Mouse (Mus musculus): Measurements from ENCODE around the gene Strn4.

Gene Strn4

DNA sequence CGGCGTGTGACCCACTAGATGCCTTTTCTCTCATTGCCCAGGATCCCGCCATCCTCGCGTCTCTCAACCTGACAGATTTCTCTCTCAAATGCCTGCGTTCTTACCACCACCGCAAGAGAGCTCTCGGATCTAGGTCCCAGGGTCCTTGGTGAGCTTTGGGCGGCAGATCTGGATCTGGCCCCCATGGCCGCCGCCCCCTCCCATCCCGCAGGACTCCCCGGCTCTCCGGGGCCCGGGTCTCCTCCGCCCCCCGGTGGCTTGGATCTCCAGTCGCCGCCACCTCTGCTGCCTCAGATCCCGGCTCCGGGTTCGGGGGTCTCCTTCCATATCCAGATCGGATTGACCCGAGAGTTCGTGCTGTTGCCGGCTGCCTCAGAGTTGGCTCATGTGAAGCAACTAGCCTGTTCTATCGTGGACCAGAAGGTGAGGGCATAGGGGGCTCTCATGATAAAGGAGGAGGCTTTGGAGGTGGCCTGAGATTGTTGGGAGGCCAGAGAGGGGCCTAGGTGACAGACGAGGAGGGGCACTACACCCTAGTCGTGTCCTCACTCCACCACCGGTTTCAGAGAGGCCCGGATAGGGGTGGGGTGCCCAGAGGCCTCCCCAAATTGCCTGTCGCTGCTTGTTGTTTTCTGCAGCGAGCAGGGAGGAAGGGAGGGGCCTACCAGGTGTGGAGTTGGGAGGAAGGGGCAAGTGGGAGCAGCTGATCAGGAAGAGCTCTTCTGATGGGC is 27.9 kb downstream of the Strn4 start:
- DNase-seq = peak; percentile 81

GRCm38 (mm10) chr7:16844696-16845071 is 29.0 kb downstream of the Strn4 start:
- DNase-seq = no peak

- peak; percentile 79 for DNase-seq
Observed at GRCm38 (mm10) chr7:16845072-16845819, 29.6 kb downstream of the Strn4 start.

- DNase-seq = no peak
Observed at GRCm38 (mm10) chr7:16845820-16846167, 30.1 kb downstream of the Strn4 start.

DNA sequence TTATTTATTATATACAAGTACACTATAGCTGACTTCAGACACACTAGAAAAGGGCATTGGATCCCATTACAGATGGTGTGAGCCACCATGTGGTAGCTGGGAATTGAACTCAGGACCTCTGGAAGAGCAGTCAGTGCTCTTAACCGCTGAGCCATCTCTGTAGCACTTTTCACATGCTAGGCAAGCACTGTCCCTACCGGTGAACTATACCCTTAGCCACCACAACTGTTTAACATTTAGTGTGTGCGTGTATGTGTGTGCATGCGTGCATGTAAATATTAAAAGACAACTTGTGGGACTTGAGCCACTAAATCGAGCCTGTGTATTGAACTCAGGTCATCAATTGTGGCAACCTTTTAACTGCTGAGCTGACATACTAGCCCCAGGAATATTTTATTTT is 31.1 kb downstream of the Strn4 start:
- peak; percentile 6 for DNase-seq

DNA sequence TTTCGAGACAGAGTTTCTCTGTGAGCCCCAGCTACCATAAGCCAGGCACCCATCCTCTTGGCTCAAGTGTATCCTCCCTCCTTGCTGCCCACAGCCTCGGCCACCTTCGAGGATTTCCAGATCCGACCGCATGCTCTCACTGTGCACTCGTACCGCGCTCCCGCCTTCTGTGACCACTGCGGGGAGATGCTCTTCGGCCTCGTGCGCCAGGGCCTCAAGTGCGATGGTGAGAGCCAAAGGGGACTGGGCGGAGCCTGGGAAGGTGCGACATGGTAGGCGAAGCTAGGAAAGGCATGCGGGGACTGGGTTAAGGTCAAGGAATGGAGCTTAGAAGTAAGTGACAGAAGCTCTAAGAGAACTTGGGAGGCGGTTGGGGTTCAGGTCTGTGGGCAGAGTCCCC is 31.8 kb downstream of the Strn4 start:
- DNase-seq = peak; percentile 27

DNA sequence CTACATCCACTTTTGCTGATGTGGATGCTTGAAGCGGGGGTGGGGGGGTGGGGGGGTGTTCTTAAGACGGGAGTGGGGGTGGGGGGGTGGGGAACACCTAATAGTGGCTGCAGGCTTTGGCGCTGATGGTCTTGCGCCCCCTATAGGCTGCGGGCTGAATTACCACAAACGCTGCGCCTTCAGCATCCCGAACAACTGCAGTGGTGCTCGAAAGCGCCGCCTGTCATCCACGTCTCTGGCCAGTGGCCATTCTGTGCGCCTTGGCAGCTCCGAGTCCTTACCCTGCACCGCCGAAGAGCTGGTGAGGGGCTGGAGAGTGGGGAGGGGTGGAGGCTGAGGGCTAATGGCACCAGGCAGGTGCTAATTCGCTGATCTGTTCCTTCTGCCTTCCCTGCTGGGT is 32.9 kb downstream of the Strn4 start:
- DNase-seq = peak; percentile 76

GRCm38 (mm10) chr7:16851636-16852035 is 35.9 kb downstream of the Strn4 start:
- no peak for DNase-seq

DNA sequence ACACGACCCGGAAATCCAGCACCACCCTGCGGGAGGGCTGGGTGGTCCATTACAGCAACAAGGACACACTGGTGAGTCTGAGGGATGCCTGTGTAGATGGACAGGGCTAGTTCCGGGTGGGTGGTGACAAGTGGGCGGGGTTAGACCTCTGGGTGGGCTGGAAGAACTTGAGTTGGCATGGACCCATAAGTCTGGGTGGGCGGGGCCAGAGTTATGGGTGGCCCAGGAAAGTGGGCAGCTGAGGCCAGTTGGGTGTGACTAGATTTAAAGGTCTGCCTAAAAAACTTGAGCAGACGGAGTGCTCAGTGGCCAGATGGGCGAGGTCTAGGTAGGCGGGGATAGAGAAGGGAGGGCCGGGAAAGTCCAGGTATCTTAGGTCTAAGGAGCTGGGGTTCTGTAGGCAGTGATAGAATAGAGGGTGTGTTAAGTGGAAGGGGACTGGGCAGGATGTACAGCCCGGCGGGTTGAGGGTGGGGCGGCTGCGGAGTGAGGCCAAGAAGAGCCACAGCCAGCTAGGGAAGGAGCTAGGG is 37.7 kb downstream of the Strn4 start:
- DNase-seq = peak; percentile 28

GRCm38 (mm10) chr7:16858336-16858735 is 42.6 kb downstream of the Strn4 start:
- peak; percentile 81 for DNase-seq

GRCm38 (mm10) chr7:16859902-16860651 is 44.4 kb downstream of the Strn4 start:
- peak; percentile 81 for DNase-seq

GRCm38 (mm10) chr7:16867488-16867887 is 51.8 kb downstream of the Strn4 start:
- DNase-seq = no peak

- DNase-seq = no peak
Observed at GRCm38 (mm10) chr7:16869497-16869896, 53.8 kb downstream of the Strn4 start.

DNA sequence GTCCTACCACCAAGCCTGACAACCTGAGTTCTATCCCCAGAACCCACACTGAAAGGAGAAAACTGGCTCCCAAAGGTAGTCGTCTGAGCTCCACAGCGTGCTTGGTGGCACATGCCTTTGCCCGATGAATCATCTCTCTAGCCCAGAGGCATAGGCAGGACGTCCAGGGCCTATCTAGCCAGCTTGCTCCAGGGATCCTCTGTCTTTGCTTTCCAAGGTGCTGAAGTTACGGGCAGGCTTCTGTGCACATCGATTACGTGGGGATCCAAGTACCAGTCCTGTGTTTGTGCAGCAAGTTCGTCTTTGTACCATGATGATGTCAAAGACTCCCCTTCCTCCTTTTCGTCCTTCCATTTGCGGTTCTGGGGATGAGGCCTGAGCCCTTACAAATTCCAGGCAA is 55.9 kb downstream of the Strn4 start:
- no peak for DNase-seq

GRCm38 (mm10) chr7:16872478-16872877 is 56.8 kb downstream of the Strn4 start:
- DNase-seq = no peak

DNA sequence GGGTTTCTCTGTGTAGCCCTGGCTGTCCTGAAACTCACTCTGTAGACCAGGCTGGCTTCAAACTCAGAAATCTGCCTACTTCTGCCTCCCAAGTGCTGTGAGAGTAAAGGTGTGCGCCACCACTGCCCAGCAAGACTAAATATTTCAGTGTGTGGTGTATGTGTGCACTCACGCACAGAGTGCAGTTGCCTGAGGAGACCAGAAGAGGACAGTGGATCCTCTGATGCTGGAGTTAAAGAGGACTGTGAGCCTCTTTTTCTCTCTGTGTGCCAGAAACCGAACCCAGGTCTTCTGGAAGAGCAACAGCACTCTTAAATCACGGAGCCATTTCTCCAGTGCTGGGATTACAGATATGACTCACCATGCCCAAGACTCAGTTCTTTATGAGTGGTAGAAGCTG is 57.7 kb downstream of the Strn4 start:
- no peak for DNase-seq

DNA sequence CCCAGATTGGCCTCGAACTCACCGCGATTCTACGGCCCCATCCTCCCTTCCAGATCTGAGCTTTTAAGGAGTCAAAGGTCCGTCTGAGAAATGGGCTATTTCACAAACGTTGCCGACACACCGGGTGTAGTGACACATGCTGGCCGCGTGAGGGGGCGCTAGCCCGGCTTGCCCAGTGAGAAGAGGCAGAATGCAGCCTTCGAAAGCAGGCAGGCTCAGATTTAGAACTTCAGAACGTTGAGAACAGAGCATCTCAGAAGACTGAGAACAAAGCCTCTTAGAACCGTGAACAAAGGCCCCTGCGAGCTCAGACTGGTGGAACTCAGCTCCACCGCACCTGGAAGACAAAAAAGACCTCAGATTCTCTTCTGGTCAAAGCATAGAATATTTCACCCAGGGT is 58.5 kb downstream of the Strn4 start:
- peak; percentile 88 for DNase-seq

GRCm38 (mm10) chr7:16874756-16875309 is 59.1 kb downstream of the Strn4 start:
- peak; percentile 98 for DNase-seq

DNA sequence AGATGAGACGGTGACA is 59.4 kb downstream of the Strn4 start, which contains the start of gene Dact3:
Dact3 (plus strand) TSS at position 8 of the 16 bp plus-strand sequence.
- DNase-seq = no peak

GRCm38 (mm10) chr7:16875326-16875725 is 59.6 kb downstream of the Strn4 start:
- DNase-seq = no peak

- no peak for DNase-seq
Observed at GRCm38 (mm10) chr7:16876006-16876405, 60.3 kb downstream of the Strn4 start.

DNA sequence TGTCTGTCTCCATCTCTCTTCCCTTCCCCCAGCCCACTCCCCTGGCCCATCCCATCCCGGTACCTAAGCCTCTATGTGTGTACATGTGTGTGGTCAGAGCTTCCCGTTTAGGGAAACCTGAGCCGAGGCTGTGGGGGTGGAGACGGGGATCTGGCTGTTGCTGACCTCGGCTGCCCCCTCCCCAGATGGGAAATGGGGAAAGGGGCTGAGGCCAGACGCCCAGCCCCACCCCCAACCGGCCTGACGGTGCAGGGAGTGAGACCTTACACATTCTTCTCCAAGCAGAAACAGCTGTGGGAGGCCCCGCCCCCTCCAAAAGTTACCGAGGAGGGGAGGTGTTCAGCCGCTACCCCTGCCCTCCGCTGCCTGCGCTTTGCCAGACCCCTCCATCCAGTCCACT is 60.9 kb downstream of the Strn4 start:
- peak; percentile 66 for DNase-seq

DNA sequence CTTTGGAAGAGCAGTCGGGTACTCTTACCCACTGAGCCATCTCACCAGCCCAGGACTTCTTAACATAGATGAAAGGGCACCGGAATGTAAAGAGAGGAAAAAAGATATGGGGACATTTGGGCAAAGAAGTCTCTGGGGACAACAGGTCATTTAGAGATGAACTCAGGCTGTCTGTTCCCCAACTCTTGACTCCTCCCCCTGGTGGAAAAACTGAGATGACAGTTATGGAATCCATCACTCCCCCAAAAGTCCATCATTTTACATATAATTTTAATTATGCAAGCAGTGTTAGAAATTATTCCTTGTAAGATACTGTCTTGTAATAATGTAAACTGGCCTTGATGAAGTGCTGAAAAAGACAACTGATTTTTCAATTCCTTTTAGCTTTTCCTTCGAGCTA is 62.0 kb downstream of the Strn4 start:
- DNase-seq = no peak

Measured in thymus, postnatal 4 days (tissue).